Mouse (Mus musculus) hindbrain, embryonic 14.5 days (tissue): ENCODE results near the gene Cntln. TPM values are rescaled to one million over a fixed set of nuclear protein-coding genes. Genes with fewer than 3 reads are reported as not detected.

ENCODE experiments used
- ATAC-seq: fragments of 200-750 bp; cut with Nextera tagmentation; 2 replicates; pipeline ENCODE4 v1.8.0; 2017; ENCODE audit warnings: moderate number of reproducible peaks, mild to moderate bottlenecking, moderate TSS enrichment, moderate library complexity; ENCODE audit not compliant: low FRiP score
- DNase-seq: peaks from one replicate; pipeline ENCODE4 v3.0.0-alpha.2; 2015; ENCODE audit warnings: low spot score
- H3K27ac ChIP-seq: fragments of 300-500 bp; sonication (generic); 2 replicates; pipeline ENCODE4 v1.5.1; 2014; ENCODE audit warnings: mild to moderate bottlenecking, moderate library complexity
- H3K27me3 ChIP-seq: fragments of 300-500 bp; sonication (generic); 2 replicates; pipeline ENCODE4 v1.6.1; 2014; ENCODE audit warnings: mild to moderate bottlenecking, low read length, mixed read lengths; ENCODE audit not compliant: control insufficient read depth, insufficient read depth
- H3K36me3 ChIP-seq: fragments of 300-500 bp; sonication (generic); replicated peaks from 2 replicates; pipeline ENCODE4 v1.6.1; 2014; ENCODE audit not compliant: control insufficient read depth, insufficient read depth
- H3K4me1 ChIP-seq: fragments of 300-500 bp; sonication (generic); replicated peaks from 2 replicates; pipeline ENCODE4 v1.6.1; 2014; ENCODE audit warnings: antibody characterized with exemption, low read length, mixed read lengths; ENCODE audit not compliant: control insufficient read depth, insufficient read depth
- H3K4me2 ChIP-seq: fragments of 300-500 bp; sonication (generic); replicated peaks from 2 replicates; pipeline ENCODE4 v1.6.1; 2014; ENCODE audit warnings: mild to moderate bottlenecking, moderate library complexity
- H3K4me3 ChIP-seq: fragments of 300-500 bp; sonication (generic); replicated peaks from 2 replicates; pipeline ENCODE4 v1.5.1; 2014; ENCODE audit warnings: mild to moderate bottlenecking, low read length
- H3K9ac ChIP-seq: fragments of 300-500 bp; sonication (generic); 2 replicates; pipeline ENCODE4 v1.6.1; 2014
- H3K9me3 ChIP-seq: fragments of 300-500 bp; sonication (generic); 2 replicates; pipeline ENCODE4 v1.6.1; 2016; ENCODE audit warnings: low read length; ENCODE audit not compliant: control insufficient read depth
- WGBS: fragments of 180-500 bp; shearing (Covaris S2); extraction: QIAGEN DNeasy Blood & Tissue Kit; methylation state at CpG from one replicate; pipeline ENCODE4 v1.1.7; 2014; 5-methylcytosine and 5-hydroxymethylcytosine counted together
- polyA plus RNA-seq: library from polyadenylated mRNA; unstranded; fragments of >200 nt; fragmentation: Nextera tagmentation; extraction: Ambion mirVana; gene quantifications from 2 replicates; pipeline ENCODE4 v1.2.1, GENCODE M21; 2014

Cntln gene
- polyA plus RNA-seq, 1 experiment from 2014 or later = 6.2 TPM

DNA sequence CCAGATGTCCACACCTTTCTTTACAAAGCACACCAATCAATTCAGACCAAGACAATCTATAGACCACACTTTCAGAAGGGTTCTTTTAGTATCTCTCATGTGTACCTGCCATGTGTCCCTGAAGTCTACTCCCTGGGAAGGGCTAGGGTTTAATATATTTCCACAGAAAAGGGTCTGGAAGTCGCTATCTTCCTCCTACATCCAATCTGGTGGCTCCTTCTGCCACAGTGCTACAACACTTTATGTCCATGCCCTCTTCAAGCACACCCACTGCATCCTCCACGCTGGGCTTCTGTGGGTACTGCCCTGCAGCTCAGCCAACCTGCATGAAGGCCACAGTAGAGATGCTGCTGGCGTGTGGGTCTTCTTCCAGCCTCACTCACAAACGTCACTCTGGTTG is 291.4 kb downstream of the Cntln start:
- ATAC-seq = no peak
- WGBS = 86% methylated on average over 4 of the region's 4 CpGs

DNA sequence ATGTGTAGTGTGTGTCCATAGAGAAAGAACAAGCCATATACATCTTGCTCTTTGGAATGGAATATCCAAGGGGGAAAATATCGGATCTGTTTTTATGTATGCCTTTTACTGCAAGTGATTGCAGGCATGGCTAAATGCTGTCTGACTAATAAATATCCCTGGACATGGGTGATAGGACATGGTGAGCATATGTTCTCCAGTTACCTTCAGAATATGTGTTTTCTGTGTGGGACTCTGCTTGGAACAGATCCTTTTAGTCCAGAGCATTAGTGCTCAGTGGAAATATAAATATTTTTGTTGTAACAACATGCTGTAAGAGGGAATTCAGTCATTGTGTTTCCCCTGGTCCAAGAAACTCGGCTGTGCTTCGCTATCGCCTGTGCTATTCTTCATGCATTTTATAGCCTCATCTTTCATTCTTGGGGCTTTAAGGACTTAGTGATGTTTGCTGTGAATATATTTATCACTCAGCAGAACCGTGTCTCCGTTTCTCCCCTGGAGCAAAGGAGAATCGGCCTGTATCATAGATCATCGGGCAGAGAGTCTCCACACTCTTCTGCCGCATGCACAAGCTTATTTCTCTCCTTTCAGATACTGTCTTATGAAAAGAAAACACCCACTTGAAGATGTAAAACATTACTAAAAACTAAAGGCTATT is 294.4 kb downstream of the Cntln start:
- no peak overlapping the region for H3K27ac ChIP-seq
- no peaks in the 10 kb centered on the region for H3K36me3 ChIP-seq
- H3K27me3 ChIP-seq = no peaks in the 10 kb centered on the region
- 82% methylated on average over 9 of the region's 9 CpGs for WGBS
- no peak overlapping the region for H3K9ac ChIP-seq
- DNase-seq (no peak), ATAC-seq (no peak)
- no peaks in the 10 kb centered on the region for H3K4me1 ChIP-seq
- H3K4me2 ChIP-seq = no peak overlapping the region
- no peaks in the 10 kb centered on the region for H3K9me3 ChIP-seq
- H3K4me3 ChIP-seq = no peak overlapping the region

More for the DNA sequence above, 291.4 kb downstream of the Cntln start:
- Histone ChIP-seq H3K9me3 (no peaks in the 10 kb centered on the region), H3K27ac (no peak overlapping the region), H3K9ac (no peak overlapping the region), H3K36me3 (no peaks in the 10 kb centered on the region), H3K4me3 (no peak overlapping the region), H3K27me3 (no peaks in the 10 kb centered on the region), H3K4me1 (no peaks in the 10 kb centered on the region), H3K4me2 (no peak overlapping the region)
- DNase-seq = no peak

Other genes starting within 250 kb of the Cntln start
- 10.0 and 12.0 TPM in 2 replicates for gene Bnc2, start 209.0 kb upstream of the Cntln start, polyA plus RNA-seq